Mouse (Mus musculus) neural tube, embryonic 12.5 days (tissue): ENCODE results near the gene Krt82. TPM values are rescaled to one million over a fixed set of nuclear protein-coding genes. Genes with fewer than 3 reads are reported as not detected.
"Not testable (repeated sequence)": the region's sequence is repeated elsewhere in the genome, so short reads cannot be mapped to it uniquely, and the experiment has no call there.

Experiments
- ATAC-seq: fragments of 200-750 bp; cut with Nextera tagmentation; 2 replicates; pipeline ENCODE4 v1.8.0; 2017; ENCODE audit warnings: low read depth, mild to moderate bottlenecking, moderate TSS enrichment, moderate library complexity; ENCODE audit not compliant: low FRiP score
- H3K27ac ChIP-seq: fragments of 300-500 bp; sonication (generic); 2 replicates; pipeline ENCODE4 v1.5.1; 2016
- H3K27me3 ChIP-seq: fragments of 300-500 bp; sonication (generic); replicated peaks from 2 replicates; pipeline ENCODE4 v1.6.1; 2016; ENCODE audit warnings: mild to moderate bottlenecking
- H3K36me3 ChIP-seq: fragments of 300-500 bp; sonication (generic); 2 replicates; pipeline ENCODE4 v1.6.1; 2016; ENCODE audit warnings: mild to moderate bottlenecking
- H3K4me1 ChIP-seq: fragments of 300-500 bp; sonication (generic); 2 replicates; pipeline ENCODE4 v1.6.1; 2016
- H3K4me2 ChIP-seq: fragments of 300-500 bp; sonication (generic); replicated peaks from 2 replicates; pipeline ENCODE4 v1.6.1; 2016; ENCODE audit warnings: mild to moderate bottlenecking
- H3K4me3 ChIP-seq: fragments of 300-500 bp; sonication (generic); 2 replicates; pipeline ENCODE4 v1.5.1; 2016
- H3K9ac ChIP-seq: fragments of 300-500 bp; sonication (generic); 2 replicates; pipeline ENCODE4 v1.6.1; 2016; ENCODE audit warnings: mild to moderate bottlenecking
- H3K9me3 ChIP-seq: fragments of 300-500 bp; sonication (generic); 2 replicates; pipeline ENCODE4 v1.6.1; 2016; ENCODE audit warnings: mild to moderate bottlenecking
- WGBS: fragments of 180-500 bp; shearing (Covaris S2); methylation state at CpG from one replicate; pipeline ENCODE4 v1.1.7; 2016; 5-methylcytosine and 5-hydroxymethylcytosine counted together
- polyA plus RNA-seq: library from polyadenylated mRNA; unstranded; fragments of >200 nt; fragmentation: Nextera tagmentation; extraction: Ambion mirVana; gene quantifications from 2 replicates; pipeline ENCODE4 v1.2.1, GENCODE M21; 2016

The Krt82 gene
- polyA plus RNA-seq, 1 experiment from 2014 or later, result not detected

DNA sequence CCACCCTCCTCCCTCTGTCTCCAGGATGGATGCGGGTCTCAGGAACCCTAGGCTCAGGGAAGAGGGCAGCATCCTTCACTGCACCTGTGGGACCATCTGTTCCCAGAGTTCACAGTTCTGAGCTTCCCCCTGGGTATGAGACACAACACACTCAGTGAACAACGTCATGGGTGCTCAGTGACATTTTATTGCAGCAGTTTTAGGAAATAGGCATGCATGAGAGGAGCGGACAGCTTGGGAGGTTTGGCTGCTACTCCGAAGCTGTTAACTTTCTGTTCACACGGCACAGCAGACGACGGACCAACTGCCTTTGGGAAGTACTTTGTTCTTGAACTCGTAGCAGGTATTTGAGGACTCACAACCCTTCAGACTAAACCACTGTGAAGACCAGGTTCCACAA, 1.7 kb upstream of the Krt82 start:
- 68% methylated on average over 8 of the region's 8 CpGs for WGBS
- H3K27ac ChIP-seq, result no peak overlapping the region
- ATAC-seq, result no peak

GRCm38 (mm10) chr15:101544478-101544877, 6.0 kb downstream of the Krt82 start:
- 56% methylated on average over 3 of the region's 3 CpGs for WGBS
- Histone ChIP-seq H3K36me3 (no peaks in the 10 kb centered on the region), H3K9ac (no peak overlapping the region), H3K27ac (no peak overlapping the region), H3K27me3 (no peaks in the 10 kb centered on the region), H3K4me1 (0 out of 2 replicates have a peak, but pooled peaks cover 3% of the 10 kb centered on the region), H3K4me3 (no peak overlapping the region), H3K9me3 (no peaks in the 10 kb centered on the region), H3K4me2 (no peak overlapping the region)
- no peak for ATAC-seq

More for the DNA sequence above, 1.7 kb upstream of the Krt82 start:
- H3K9ac ChIP-seq, result no peak overlapping the region
- no peaks in the 10 kb centered on the region for H3K9me3 ChIP-seq
- H3K36me3 ChIP-seq, result no peaks in the 10 kb centered on the region
- peaks cover 8% of the 10 kb centered on the region for H3K4me1 ChIP-seq
- H3K4me3 ChIP-seq, result no peak overlapping the region
- 0 out of 2 replicates have a peak, but pooled peaks cover 2% of the 10 kb centered on the region for H3K27me3 ChIP-seq
- no peak overlapping the region for H3K4me2 ChIP-seq

- no peaks in the 10 kb centered on the region for H3K27me3 ChIP-seq
- WGBS, result 58% methylated on average over 9 of the region's 9 CpGs
- no peak overlapping the region for H3K27ac ChIP-seq
- no peak overlapping the region for H3K4me2 ChIP-seq
- no peak for ATAC-seq
- H3K4me1 ChIP-seq, result 0 out of 2 replicates have a peak, but pooled peaks cover 3% of the 10 kb centered on the region
- no peak overlapping the region for H3K4me3 ChIP-seq
- H3K9ac ChIP-seq, result no peak overlapping the region
- no peaks in the 10 kb centered on the region for H3K9me3 ChIP-seq
- no peaks in the 10 kb centered on the region for H3K36me3 ChIP-seq
Measured at GRCm38 (mm10) chr15:101542543-101542942, 7.9 kb downstream of the Krt82 start.

DNA sequence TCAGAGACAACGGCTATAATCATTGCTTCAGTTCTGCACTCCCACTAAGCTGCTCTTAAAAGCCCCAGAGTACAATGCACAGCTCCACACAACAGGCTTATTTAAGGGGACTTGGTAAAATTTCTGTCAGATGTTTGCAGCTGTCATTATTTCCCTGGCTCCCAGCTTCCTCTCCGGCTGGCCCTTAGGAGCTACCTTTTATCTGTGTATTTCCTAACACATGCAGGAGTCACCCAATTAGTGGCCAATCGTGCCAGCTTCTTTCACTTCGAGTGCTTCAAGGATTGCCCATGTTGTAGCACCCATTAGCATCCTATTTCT, 11.9 kb downstream of the Krt82 start:
- Histone ChIP-seq H3K9me3 (no peaks in the 10 kb centered on the region), H3K36me3 (no peaks in the 10 kb centered on the region), H3K27me3 (no peaks in the 10 kb centered on the region), H3K4me2 (no peak overlapping the region), H3K9ac (no peak overlapping the region), H3K4me1 (0 out of 2 replicates have a peak, but pooled peaks cover 3% of the 10 kb centered on the region), H3K27ac (no peak overlapping the region), H3K4me3 (no peak overlapping the region)
- ATAC-seq, result no peak
- WGBS, result 59% methylated on average over 4 of the region's 4 CpGs

- no peak for ATAC-seq
- H3K4me3 ChIP-seq, result no peak overlapping the region
- H3K4me2 ChIP-seq, result no peak overlapping the region
- no peaks in the 10 kb centered on the region for H3K9me3 ChIP-seq
- H3K36me3 ChIP-seq, result no peaks in the 10 kb centered on the region
- H3K9ac ChIP-seq, result no peak overlapping the region
- 37% methylated on average over 7 of the region's 7 CpGs for WGBS
- 0 out of 2 replicates have a peak, but pooled peaks cover 3% of the 10 kb centered on the region for H3K4me1 ChIP-seq
- H3K27ac ChIP-seq, result no peak overlapping the region
- no peaks in the 10 kb centered on the region for H3K27me3 ChIP-seq
Measured at GRCm38 (mm10) chr15:101537864-101538579, 12.4 kb downstream of the Krt82 start.

DNA sequence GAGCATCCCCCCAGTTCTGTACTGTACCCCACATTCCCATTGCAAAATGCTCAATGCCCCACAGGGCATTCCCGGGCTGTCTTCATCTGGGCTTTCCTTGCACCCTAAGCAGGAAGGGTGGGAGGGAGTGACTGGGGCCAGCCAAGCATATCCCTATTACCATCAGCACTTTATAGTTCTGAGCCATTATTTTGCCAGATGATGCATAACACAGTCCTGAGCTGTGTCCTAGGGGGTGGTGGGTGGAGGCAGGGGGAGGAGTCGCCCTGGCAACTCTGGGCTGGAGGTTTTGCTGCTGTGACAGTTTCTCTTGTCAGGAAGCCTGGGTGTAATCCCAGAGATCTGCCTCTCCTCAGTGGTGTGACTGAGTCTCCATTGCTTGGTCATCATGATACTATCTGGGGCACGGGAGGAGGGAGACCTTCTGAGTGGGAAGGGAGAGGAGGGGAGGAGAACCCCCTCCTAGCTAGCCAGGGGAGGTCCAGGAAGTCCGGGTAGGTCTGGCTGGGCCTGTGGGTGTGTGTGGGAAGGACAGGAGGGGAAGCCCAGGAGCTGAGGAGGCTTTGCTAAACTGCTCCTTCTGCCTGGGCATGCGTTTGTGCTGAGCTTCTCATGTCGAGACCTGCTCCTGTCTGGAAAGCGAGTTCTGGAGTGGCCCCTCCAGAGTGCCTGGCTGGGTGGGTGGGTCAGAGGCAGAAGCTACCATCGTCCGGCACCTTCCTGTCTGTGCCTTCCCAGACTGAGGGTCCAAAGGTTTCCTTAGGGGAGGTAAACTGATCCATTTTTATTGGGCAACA, 14.2 kb downstream of the Krt82 start:
- H3K27ac ChIP-seq, result no peak overlapping the region
- 0 out of 2 replicates have a peak, but pooled peaks have one; percentile 41 for ATAC-seq
- 62% methylated on average over 9 of the region's 9 CpGs for WGBS

GRCm38 (mm10) chr15:101532720-101533119, 17.7 kb downstream of the Krt82 start, which contains the start of gene Krt84:
Krt84 (minus strand) TSS chr15:101532820.
- Histone ChIP-seq H3K4me2 (no peak within 1 kb of the TSS), H3K4me3 (no peak within 1 kb of the TSS), H3K9me3 (no peaks in the 10 kb centered on the region), H3K36me3 (no peaks in the 10 kb centered on the region), H3K27me3 (no peaks in the 10 kb centered on the region), H3K27ac (no peak within 1 kb of the TSS), H3K4me1 (no peaks in the 10 kb centered on the region), H3K9ac (no peak within 1 kb of the TSS)
- 72% methylated on average over 7 of the region's 7 CpGs for WGBS
- no peak for ATAC-seq

More for the DNA sequence above, 14.2 kb downstream of the Krt82 start:
- H3K4me2 ChIP-seq, result no peak overlapping the region
- no peaks in the 10 kb centered on the region for H3K27me3 ChIP-seq
- no peaks in the 10 kb centered on the region for H3K36me3 ChIP-seq
- H3K9me3 ChIP-seq, result no peaks in the 10 kb centered on the region
- no peak overlapping the region for H3K4me3 ChIP-seq
- H3K4me1 ChIP-seq, result no peaks in the 10 kb centered on the region
- H3K9ac ChIP-seq, result no peak overlapping the region

DNA sequence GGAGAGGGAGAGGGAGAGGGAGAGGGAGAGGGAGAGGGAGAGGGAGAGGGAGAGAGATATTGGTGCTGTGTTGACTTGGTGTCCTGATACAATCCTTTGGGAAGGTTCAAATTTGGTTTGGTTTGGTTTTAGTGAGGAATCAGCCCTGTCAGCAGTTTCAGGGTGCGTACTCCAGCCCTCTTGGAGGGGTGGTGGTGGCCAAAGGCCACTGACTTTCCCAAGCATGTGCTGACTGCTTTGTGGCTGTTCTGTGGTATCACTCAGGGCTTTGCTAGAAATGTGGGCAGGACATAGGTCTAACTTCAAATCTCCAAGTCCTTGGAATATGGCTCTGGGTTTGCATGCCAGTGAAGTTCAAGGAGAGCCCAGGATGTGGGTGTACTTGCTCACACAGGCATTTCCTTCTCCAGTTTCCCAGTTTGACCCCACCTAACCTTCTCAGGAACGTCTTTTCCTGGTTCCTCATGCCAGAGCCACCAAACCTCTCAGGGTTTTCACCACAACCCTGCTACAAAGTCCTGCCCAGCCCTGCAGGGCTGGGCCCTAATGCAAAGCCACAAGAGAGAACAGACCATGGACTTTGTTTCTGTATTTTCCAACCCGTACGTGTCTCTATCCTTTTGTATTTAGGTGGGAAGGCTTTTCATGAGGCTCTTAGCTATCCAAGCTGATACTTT, 27.8 kb downstream of the Krt82 start:
- 77% methylated on average over 4 of the region's 4 CpGs for WGBS
- Histone ChIP-seq H3K4me2 (no peak overlapping the region), H3K36me3 (no peaks in the 10 kb centered on the region), H3K9me3 (no peaks in the 10 kb centered on the region), H3K9ac (no peak overlapping the region), H3K4me3 (no peak overlapping the region), H3K27me3 (no peaks in the 10 kb centered on the region), H3K4me1 (no peaks in the 10 kb centered on the region), H3K27ac (no peak overlapping the region)
- no peak for ATAC-seq

DNA sequence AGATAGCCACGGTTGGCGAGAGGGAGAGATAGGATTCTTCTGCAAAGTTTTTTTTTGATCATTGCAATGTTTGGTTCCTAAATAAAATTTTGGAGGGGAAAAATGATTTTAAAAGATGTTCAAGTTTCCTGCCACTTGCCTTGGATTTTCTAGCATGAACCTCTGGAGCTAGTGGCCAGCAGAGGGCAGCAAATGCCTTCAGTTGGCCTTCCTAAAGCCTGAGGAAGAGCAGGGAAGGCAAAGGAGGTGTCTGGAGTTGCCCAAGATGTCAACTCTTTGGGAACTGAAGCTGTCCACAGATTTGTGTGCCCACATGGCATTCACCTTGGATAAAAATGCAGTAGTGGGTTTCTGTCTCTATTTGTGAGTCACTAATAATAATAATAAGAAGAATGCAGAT, 30.7 kb downstream of the Krt82 start:
- Histone ChIP-seq H3K4me3 (no peak overlapping the region), H3K9ac (no peak overlapping the region), H3K9me3 (no peaks in the 10 kb centered on the region), H3K27ac (no peak overlapping the region), H3K36me3 (no peaks in the 10 kb centered on the region), H3K27me3 (no peaks in the 10 kb centered on the region), H3K4me1 (no peaks in the 10 kb centered on the region), H3K4me2 (no peak overlapping the region)
- no peak for ATAC-seq
- WGBS, result 22% methylated on average over 2 of the region's 2 CpGs

- not testable (repeated sequence) for H3K36me3 ChIP-seq, H3K4me3 ChIP-seq, H3K9me3 ChIP-seq, H3K4me1 ChIP-seq, ATAC-seq, H3K4me2 ChIP-seq, H3K27ac ChIP-seq, H3K27me3 ChIP-seq, H3K9ac ChIP-seq
- 81% methylated on average over 2 of the region's 2 CpGs for WGBS
Measured at GRCm38 (mm10) chr15:101517161-101517560, 33.3 kb downstream of the Krt82 start, which contains the start of gene Gm49425. Gm49425 (minus strand) TSS chr15:101517261.

- WGBS, result 82% methylated on average over 9 of the region's 9 CpGs
- Histone ChIP-seq H3K27ac (no peak overlapping the region), H3K9me3 (no peaks in the 10 kb centered on the region), H3K36me3 (no peaks in the 10 kb centered on the region), H3K27me3 (no peaks in the 10 kb centered on the region), H3K4me3 (no peak overlapping the region), H3K4me2 (no peak overlapping the region), H3K9ac (no peak overlapping the region), H3K4me1 (no peaks in the 10 kb centered on the region)
- ATAC-seq, result no peak
Measured at GRCm38 (mm10) chr15:101508247-101508646, 42.2 kb downstream of the Krt82 start.
